Mouse (Mus musculus) bone marrow, adult 2 months (tissue): ENCODE measurements around the gene Manbal.

Source experiments
- CTCF ChIP-seq: fragments of 200-500 bp; IDR thresholded peaks from 2 replicates; pipeline ENCODE4 v1.5.1; 2011; ENCODE audit warnings: low read length, control low read depth; ENCODE audit not compliant: control insufficient read depth, insufficient read depth
- POLR2A ChIP-seq: fragments of 200-500 bp; IDR thresholded peaks from 2 replicates; pipeline ENCODE4 v1.6.1; 2011; ENCODE audit warnings: low read depth, mild to moderate bottlenecking, control low read depth, low read length, borderline replicate concordance; ENCODE audit not compliant: control insufficient read depth

GRCm38 (mm10) chr2:157384836-157385235, 17.4 kb downstream of the Manbal start:
- TF ChIP-seq POLR2A (no peak), CTCF (no peak)
